Mouse (Mus musculus) liver, postnatal 0 days (tissue): ENCODE measurements at regions not wholly inside any gene's neighbourhood (a gene's known extent, or its start where the extent isn't known, plus 50 kb on each side); places are given as distances from the start of the nearest gene placed in this dataset.

ENCODE experiments used
- CTCF ChIP-seq: sonication (generic); IDR thresholded peaks from 2 replicates; pipeline ENCODE4 v1.5.1; 2016; ENCODE audit warnings: antibody characterized with exemption, low read depth
- EP300 ChIP-seq: IDR thresholded peaks from 2 replicates; pipeline ENCODE4 v1.6.1; 2016; ENCODE audit warnings: antibody characterized with exemption, low read depth, mild to moderate bottlenecking

GRCm38 (mm10) chr14:73878866-73879419, 217.9 kb downstream of the Gm21750 start:
- TF ChIP-seq CTCF (no peak), EP300 (no peak)
